Mouse (Mus musculus) A20 (cell line): Measurements from ENCODE around the gene Thsd4.

ENCODE experiments used
- DNase-seq: peaks from one replicate; pipeline ENCODE4 v3.0.0-alpha.2; 2011; ENCODE audit warnings: low read depth, low spot score

Thsd4 gene

DNA sequence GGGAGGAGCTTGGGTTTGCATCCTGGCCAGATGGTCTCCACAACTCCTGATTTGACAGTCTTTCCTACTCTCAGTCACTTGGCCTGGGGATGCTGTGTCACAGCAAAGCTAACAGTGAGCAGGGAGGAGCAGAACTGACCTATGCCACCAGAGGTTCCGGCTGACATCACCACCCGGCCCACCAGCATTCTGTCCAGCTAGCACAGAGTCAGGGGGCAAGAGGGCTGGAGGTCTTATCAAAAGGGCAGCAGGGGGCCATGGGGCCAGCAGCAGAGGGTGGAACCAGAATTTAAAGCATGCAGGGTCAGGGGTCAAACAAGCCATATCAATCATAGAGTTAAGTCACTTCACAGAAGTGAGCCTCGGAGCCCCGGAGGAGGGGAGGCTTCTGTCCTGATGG is 4.7 kb downstream of the Thsd4 start:
- no peak for DNase-seq

DNA sequence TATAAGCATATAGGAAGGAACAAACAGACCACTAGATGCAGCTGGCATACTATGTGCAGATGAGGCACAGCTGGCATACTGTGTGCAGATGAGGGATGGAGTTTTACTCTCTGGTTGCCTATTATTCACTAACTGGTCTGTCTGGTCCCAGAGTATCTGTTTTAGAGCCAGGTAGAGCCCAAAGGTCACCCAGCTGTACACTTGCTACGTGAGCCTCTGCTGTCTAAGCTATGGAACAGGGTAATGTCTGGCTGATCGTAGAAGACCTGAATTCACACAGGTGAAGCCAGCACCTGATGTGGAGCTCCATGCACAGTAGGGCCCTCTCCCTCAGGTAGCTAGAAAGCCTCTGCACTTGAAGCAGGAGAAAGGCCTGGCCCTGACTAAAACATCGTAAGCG is 5.5 kb downstream of the Thsd4 start:
- DNase-seq: no peak

DNA sequence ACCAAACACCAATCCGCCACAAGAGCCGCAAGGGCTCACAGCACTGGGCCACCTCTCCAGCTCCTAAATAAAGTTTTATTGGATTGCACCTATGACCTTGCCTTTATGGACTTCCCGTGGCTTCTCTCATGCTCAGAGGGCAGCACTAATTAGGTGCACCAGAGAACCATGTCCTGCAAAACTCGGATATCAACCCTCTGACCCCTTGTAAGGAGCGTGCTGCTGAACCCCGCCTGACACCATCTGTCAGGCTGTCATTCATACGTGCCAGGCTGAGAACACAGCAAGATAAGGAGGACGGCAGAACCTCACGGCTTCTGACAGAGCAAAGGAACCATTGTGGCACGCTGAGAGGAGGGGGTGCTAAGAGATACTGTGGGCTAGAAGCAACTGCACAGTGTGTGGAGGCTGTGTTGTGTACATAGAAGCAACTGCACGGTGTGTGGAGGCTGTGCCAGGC is 8.5 kb downstream of the Thsd4 start:
- no peak for DNase-seq

DNA sequence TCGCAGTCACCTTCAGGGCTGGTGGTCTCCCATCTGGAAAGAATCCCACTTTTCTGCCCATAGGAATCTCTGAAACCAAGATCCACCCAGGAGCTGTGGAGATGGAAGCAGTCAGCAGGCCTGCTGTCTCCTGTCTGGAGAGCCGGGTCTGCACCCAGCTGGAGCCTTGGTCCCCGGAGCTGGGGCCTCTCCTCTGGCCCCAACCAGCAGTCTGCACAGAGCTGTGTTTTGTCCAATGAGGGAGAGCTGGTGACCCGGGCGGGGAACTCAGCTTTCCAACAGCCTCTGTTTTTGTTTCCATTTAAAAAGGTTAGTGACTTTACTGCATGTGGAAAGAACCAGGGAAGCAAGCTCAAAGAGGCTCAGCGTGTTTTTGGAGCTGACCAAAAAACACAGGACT is 11.0 kb downstream of the Thsd4 start:
- DNase-seq: no peak

DNA sequence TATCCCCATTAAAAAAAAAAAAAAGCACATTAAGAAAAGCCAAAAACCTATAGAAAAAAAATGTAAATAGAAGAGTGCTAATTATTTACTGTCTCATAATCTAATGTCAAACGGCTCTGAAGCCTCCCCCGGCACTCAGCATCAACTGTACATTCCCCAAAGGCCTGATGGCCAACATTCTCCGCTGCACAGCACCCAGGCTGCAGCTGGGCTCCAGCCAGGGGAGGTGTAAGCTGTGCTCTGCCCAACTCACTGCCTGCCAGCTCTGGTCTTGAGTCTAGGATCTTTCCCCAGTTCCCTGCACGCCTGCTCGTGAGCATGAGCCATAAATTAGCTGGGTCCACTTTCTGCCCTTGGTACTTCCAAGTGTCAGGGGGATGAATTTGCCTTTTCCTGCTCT is 15.7 kb downstream of the Thsd4 start:
- DNase-seq: no peak

DNA sequence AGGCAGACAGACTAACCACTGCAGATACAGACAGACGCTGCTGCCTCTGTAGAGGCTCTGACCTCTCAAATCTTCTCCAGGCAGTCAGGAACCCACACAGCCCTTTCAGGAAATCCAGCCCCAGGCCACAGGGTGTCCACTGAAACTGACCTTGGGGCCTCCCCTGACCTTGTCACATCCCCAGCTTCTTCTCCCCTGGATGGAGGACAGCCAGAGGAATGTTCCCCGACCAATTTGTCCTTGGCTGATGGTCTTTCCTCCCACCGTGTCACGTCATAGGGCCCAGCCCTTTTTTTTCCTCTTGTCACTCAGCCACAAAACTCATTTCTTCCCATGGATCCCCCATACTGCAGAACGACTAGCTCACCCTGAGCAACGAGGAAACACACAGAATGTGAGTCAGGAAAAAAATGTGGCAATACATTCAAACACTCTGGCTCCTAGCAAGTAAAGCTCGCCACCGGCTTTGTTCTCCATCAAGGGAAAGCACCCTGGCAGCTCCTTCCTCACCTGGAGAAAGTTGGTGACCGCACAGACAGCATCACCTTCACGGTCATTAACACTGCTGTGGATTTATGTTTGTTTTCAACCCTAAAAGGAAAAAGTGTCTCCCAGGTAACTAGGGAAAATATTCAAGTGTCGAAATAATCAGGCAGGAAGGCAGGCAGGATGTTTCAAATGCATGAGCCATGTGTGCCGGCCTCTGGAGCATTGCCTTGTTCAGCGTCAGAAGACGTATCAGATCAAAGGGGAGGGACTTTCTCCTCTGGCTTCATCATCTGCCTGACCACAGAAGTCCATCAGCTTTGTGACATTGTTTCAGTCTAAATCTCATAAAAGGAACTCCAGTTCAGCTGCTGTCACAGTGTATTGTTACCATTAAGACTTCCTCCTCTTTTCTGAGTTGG is 17.2 kb downstream of the Thsd4 start:
- no peak for DNase-seq

DNA sequence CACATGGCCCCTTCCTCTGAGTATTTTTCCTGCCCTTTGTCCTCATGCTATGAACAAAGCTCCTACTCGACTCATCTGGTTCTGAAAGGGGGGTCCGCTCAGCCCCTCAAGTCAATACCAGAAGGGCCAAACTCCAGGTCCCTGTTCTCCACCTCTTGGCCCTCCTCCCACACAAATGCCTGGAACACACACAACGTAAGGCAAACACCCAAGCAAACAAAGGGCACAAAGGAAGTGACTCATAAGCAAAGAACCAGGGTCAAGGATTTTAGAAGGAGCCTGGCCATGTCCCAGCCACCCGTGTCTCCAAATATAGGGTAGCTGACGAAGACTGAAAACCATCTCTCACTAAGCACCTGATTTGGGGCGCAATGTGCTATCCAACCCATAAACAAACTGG is 19.6 kb downstream of the Thsd4 start:
- no peak for DNase-seq

DNA sequence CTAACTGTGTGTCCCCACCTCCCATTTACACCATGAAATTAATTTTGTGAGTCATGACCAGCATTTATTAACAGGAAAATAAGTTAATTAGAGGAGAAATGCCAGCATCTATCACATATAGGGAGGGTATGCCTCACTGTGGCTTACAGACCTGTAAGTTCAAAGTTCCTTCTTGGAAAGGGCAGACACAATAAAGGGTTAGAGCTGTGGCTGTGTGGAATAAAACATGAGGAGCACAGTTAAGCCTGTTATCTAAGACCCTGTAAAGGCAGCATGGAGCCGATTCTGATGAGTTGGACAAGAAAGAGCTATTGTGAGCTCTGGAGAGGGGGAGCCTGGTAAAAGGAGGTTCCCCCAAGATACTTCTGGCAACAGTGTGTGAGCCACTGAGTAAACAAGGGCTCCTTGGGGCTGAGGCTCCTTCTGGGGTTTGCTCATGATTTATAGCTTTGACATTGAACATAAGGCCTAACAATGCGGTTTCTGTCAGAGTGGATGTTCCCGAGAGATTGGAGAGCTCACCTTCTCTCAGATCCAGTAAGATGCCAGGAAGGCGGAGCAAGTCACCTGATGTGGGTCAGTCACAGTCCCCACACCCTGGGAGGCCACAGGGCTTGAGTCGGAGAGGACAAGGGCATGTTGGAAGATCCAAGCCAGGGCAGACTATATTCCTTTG is 20.2 kb downstream of the Thsd4 start:
- no peak for DNase-seq

DNA sequence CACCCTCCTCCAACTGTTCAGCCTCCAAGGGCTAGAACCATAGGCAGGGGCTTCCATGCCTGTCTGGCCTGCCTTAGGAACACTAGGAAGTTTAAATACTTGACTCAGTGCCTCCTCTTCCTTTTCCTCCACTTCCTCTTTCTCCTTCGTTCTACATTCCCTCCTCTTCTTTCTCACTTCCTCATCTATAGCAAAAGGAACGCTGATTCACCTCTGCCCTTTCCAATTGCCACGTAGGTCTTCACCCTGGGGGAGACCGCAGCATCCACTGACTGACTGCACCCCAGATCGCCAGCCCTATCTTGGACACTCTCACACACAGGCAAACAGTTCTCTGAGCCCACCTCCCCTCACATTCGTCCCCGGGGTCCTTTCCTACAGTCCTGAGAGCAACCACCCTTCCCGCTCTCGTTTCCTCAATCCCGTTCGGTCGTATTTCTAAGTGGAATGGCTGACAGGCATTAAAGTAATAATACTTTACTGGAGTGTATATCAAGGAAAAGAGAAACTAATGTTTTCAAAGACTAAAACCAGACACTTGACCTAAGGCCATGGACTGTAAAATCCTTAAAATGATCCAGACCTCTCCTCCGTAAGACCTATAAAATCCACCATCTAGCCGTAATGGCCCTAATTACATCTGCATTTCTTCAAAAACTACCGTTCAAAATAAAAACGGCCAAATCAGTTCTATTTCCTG is 29.4 kb downstream of the Thsd4 start:
- peak; percentile 4 for DNase-seq

DNA sequence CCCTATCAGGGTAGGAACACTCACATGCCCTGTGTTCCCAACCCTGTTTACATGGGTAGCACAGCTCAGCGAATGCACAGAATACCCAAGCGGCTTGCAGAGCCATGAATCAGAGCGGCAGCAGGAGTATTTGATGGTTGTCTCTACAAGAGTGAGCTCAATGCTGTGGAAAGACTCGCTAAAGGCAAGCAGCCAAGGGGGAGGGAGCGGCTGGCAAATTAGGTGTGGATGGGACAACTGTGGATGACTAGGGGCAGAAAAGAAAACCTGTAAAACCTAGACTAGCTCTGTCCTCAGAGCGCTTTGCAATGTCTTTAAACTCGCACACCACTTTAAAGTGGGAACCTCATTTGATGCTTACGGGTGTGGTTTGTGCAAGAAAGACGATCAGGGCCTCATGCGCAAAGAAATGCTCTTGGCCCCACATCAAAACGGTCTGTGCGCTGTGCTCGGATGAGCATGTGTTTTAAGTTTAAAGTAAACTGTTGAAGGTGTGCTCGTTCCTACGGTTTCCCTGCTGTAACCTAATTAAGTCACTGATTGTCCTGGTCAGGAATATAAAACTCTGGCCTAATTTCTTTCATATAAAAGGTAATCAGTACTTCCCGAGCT is 30.3 kb downstream of the Thsd4 start:
- DNase-seq: no peak

DNA sequence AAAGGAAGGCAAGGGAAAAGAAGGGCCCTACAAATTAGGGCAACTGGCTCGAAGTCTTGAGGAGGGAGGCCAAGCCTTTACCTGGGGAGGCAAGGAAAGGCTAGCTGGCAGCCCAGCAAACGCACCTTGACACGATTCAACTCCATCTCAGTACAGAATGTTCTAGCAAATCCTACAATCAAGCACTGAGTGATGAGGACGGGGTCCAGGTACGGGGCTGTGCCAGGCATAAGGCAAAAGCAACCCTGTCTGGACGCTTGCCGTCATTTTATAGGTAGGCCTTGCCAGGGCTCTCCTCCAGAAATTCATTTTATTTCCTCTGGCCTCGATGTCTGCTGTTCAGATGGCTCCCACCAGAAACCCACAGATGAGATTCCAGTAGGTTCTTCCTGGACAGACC is 30.8 kb downstream of the Thsd4 start:
- DNase-seq: no peak

DNA sequence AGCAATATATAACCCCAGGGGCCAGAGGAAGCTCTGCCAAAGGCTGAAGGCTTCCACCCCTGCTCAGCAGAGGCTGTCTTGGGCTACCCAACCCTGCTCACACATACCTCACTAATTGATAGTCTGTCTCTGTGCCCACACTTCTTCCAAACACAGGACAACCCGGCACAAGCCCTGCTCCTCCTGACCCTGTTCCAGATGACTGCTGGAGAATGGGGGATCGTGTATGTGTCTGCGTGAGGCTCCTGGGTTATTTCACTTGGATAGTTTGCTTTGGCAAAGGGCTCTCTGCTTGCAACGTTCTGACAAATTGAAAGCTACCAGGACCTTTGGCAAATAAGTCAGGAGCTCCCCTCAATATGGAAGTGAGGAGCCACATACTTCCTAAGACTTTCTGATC is 33.0 kb downstream of the Thsd4 start:
- no peak for DNase-seq

DNA sequence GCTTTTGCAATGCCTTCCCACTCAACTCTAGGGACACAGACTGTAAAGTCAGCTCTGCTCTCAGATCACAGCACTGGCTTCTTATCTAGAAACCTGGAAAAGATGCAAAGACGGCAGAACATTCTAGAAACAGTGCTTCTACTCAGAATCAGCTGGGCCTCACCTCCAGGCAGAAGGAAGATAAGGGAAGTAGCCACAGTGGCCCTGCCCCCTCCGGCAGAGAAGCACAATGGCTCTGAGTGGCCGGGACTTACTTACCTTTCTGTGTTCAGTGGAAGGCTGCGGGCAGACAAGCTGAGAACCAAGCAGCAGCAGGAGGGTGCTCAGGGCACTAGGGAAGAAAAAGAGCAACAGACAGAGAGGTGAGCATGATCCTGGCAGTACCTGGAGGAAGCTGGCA is 39.7 kb downstream of the Thsd4 start:
- DNase-seq: no peak

DNA sequence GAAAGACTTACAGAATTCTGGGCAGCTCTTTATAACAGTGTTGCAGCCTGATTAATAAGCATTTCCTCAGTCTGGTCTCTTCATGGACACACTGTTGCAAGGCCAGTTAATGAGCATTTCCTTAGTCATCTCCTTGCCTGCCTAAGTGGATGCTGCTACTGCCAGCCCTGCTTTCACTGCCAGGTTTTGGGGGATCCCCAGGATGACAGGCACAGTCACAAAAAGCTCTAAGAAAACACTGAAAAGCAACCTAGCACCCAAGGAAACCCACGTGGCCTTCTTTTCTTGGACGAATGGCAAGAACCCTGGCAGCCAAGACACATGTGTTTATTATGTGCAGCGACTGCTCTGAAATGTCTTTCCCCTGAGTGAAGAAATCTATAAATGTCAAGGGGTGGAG is 41.8 kb downstream of the Thsd4 start:
- DNase-seq: no peak

DNA sequence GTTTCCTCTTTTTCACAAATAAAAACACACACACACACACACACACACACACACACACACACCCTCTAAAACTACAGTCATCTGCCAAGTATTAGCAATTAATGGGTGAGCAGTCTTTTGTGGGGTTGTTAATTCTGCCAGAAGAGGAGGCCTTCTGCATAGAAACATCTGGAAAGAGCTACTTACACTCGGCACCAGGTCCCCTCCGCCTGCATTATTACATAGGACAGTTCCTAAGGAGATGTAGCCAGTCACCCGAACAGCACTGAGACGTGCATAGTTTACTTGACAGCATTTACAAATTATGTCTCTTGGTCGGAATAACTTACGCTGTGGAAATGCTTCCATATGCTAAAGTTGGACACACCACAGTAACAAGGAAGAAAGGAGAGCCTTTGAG is 43.0 kb downstream of the Thsd4 start:
- no peak for DNase-seq

DNA sequence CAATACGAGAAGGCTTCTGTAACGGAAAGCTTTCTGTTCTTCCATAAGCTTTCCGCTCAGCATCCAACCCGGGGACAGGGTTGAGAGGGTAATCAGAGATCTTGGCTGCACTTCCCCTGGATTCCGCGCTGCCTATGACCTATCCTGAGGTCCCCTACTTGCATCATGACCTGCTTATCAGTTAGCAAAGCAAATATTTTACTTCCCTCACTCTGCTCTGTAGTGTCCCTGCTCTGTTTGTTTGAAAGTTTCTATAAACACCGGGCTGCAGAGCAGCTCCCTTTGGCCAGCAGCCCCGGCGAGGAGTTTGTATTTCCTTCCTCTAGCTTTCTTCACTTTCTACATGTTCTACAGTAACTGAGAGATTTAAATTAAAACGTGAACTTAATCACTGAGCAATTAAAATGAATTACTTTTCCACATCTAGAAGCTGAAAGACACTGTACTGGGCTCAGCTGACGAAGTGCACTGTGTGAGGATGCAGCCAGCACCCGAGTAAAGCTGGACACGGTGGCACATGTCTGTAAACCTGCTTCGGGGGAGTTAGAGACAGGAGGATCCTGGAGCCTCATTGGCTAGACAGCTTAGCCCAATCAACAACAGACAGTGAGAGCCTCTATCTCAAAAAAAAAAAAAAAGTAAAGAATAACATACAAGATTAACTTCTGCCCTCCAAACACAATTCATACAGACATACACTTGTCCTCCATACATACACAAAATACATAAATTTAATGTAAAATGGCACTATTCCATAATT is 43.7 kb downstream of the Thsd4 start:
- DNase-seq: no peak

DNA sequence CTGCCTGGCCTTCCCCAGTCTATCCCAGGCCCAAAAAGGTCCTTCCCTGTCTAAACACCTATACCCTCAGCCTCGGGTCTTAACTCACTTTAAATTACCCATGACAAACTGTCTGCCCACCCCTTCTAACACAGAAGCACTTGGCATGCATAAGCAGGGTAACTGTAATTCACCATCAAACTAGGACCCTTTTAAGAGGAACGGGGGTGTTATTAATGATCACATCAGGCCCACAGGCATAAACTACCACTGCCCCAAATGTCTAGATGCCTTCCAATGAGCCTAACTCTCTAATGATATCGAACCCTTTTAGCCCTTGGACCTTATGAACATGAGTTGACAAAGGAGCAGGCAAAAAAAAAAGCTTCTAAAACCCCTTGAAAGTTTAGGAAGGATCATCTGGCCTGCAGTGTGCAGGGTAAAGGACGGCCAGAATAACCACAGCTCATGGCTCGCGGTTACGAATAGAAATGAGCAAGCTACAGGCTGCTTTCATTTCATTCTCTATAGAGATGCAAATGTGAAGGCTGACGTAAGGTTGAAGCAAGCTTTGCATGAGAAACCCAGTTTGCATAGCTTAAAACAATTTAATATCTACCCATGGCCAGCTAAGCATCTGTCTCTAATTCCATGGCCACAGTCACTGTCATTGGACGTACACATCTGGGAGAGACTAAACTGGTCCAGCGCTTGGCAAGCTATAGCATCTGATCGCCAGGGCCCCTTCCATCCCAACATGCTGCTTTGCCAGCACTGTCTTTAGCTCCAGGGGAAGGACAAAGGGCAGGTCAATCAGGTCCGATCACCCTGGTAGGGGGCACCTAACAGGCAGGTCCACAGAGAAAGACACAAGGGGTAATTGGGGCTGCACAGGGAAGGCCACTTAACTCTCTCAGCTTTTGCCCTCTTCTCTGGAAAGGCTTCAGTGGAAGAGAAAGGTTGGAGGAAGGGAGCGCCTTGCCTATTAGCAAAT is 61.5 kb downstream of the Thsd4 start:
- DNase-seq: no peak

DNA sequence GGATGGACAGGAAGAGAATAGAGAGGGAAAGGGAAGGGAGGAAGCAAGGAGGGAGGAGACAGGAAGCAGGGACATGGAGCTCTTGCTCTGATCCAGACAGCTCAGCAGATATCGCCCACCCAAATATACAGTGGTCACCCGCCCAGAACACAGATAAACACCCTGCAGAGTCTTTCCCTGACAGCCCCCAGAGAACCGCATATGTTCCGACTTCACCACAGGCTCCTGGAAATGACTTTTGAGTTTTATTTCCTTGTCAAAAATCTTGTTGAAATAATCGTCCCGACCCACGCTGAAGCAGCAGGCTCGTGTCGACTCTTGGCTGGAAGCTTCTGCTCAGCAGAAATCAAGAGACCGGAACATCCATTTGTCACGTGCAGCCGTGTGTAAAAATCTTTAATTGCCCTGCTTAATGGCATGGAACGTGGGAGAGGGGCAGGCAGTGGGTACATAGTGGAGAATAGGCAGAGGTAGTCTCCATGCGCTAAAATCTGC is 63.3 kb downstream of the Thsd4 start:
- DNase-seq: no peak

DNA sequence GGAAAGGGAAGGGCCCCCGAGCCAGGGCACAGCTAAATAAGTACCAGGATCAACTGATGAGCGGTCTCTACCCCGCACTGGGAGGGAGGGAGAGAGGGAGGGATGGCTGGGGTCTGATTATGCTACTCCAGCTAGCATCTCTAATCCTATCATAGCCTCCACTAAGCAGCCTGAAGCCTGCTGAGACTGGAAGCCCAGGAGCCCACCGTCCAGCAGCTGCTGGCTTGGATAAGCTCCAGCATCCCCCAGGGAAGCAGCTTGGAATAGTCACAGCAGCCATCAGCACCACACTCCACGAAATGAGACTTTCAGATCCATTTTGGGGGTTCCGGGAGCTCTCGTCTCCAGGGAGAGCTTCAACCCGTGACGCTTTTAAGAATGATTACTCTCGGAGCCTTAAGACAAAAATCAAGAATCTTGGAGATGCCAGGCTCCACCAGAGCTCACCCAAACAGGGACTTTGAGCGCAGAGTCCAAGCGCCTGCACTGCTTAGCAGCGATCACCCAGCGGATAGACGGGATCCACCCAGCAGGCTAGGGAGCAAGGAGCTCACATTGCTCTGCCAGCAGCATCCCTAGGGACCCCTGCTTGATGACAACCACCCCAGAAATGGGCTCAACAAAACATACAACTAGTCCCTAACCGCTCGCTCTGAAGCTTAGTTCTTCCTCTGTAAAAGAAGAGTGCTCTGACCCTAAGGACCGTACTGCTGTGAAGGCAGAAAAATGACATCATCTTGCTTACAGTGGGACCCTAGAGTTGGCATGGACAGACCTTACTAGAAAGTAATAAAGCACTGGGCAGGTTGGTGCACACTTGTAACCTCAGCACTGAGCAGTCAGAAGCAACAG is 64.3 kb downstream of the Thsd4 start:
- no peak for DNase-seq
